Mouse (Mus musculus) spleen, postnatal 10 days (tissue): ENCODE data around the gene Calhm5.

Experiments
- DNase-seq, 2 experiments: peaks; one replicate each; pipeline ENCODE4 v3.0.0; 2021 to 2022; ENCODE audit warnings: low spot score in 2 of 2

Calhm5 gene

DNA sequence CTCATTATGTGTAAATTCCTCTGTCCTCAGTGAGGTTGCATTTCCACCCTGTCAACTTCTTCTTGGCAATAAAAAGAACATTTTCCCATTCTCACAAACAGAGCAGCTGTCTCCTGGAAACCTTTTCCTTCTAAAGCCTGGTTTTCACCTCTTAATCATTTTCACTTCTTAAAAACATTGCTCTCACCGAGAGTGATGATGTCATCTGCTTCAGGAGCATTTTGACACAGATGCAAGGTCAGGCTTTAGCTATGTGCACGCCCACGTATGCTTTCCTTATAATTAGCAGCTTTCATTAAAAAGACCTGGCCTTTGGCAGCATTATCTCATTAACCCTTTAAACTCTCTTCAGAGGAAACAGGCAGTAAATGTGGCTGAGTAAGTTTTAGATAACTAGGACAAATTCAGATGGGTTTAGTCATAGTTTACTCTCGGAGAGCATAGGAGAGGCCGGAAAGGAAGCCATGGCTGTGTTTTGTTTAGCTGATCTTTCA is 25.3 kb downstream of the Calhm5 start:
- DNase-seq: no peak

GRCm38 (mm10) chr10:34069606-34070005 is 26.7 kb downstream of the Calhm5 start:
- DNase-seq: no peak

DNA sequence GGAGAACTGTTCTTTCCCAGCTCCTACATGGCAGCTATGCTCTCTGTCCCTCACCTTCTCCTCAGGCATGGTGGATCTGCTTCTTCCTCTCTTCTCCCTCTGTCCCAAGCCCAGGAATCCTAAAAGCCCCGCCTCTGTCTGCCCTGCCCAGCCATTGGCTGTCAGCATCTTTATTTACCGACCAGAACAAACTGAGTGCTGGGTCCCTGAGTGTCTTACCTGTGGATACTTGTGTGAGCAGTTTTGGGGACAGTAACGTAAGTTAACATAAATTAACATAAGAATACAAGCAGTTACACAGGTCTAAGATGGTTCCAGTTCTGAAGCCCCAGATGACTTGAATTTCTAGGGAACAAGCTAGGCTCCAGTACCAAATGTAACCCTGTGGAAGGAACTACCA is 29.7 kb downstream of the Calhm5 start:
- DNase-seq: no peak

DNA sequence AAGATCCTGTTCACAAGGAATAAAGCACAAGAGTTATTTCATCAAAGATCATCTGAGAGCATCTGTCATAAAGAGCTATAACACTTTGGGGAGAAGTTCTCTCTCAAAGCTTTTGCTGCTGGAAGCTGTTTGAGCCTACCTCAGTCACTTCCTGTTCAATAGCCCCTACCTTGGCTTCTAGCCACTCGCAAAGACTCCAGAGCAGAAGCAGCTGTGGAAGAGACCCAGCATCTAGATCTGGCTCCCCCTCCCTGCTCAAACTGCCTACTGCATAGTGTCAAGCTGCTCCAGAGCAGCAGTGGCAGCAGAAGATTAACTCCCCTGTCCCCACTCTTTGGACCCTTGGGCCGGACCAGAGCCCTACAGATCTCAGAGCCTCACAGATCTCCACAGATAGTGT is 42.3 kb downstream of the Calhm5 start:
- no peak for DNase-seq

- no peak for DNase-seq
These were observed 52.1 kb downstream of the Calhm5 start, which contains the start of gene Calhm4 for GRCm38 (mm10) chr10:34044210-34044609. Calhm4 (minus strand) TSS chr10:34044310.
